Mouse (Mus musculus) liver, postnatal 0 days (tissue): ENCODE results near the gene Fgfr4. TPM values are rescaled to one million over a fixed set of nuclear protein-coding genes. Genes with fewer than 3 reads are reported as not detected.

Source experiments
- ATAC-seq: fragments of 200-750 bp; cut with Nextera tagmentation; 2 replicates; pipeline ENCODE4 v1.8.0; 2017; ENCODE audit warnings: mild to moderate bottlenecking, moderate library complexity
- DNase-seq: peaks from one replicate; pipeline ENCODE4 v3.0.0-alpha.2; 2016
- H3K27ac ChIP-seq: fragments of 300-500 bp; sonication (generic); 2 replicates; pipeline ENCODE4 v1.5.1; 2014; ENCODE audit warnings: antibody characterized with exemption, moderate library complexity, mild to moderate bottlenecking, low read depth
- H3K27me3 ChIP-seq: fragments of 300-500 bp; sonication (generic); 2 replicates; pipeline ENCODE4 v1.6.1; 2014; ENCODE audit warnings: low read length, control low read depth, mixed read lengths; ENCODE audit not compliant: insufficient read depth
- H3K36me3 ChIP-seq: fragments of 300-500 bp; sonication (generic); replicated peaks from 2 replicates; pipeline ENCODE4 v1.6.1; 2014; ENCODE audit warnings: mild to moderate bottlenecking, control low read depth, low read length, moderate library complexity, mixed read lengths; ENCODE audit not compliant: insufficient read depth
- H3K4me1 ChIP-seq: fragments of 300-500 bp; sonication (generic); 2 replicates; pipeline ENCODE4 v1.6.1; 2014; ENCODE audit warnings: antibody characterized with exemption, mild to moderate bottlenecking, control low read depth; ENCODE audit not compliant: insufficient read depth
- H3K4me2 ChIP-seq: fragments of 300-500 bp; sonication (generic); 2 replicates; pipeline ENCODE4 v1.6.1; 2014; ENCODE audit warnings: low read depth, mild to moderate bottlenecking, low read length, moderate library complexity, mixed read lengths
- H3K4me3 ChIP-seq: fragments of 300-500 bp; sonication (generic); 2 replicates; pipeline ENCODE4 v1.5.1; 2014; ENCODE audit warnings: low read depth, low read length
- H3K9ac ChIP-seq: fragments of 300-500 bp; sonication (generic); replicated peaks from 2 replicates; pipeline ENCODE4 v1.6.1; 2014; ENCODE audit warnings: mild to moderate bottlenecking, moderate library complexity
- H3K9me3 ChIP-seq: fragments of 300-500 bp; sonication (generic); 2 replicates; pipeline ENCODE4 v1.6.1; 2016; ENCODE audit warnings: mild to moderate bottlenecking, control low read depth, low read length, mixed read lengths
- CTCF ChIP-seq: sonication (generic); IDR thresholded peaks from 2 replicates; pipeline ENCODE4 v1.5.1; 2016; ENCODE audit warnings: antibody characterized with exemption, low read depth
- EP300 ChIP-seq: IDR thresholded peaks from 2 replicates; pipeline ENCODE4 v1.6.1; 2016; ENCODE audit warnings: antibody characterized with exemption, low read depth, mild to moderate bottlenecking
- WGBS: fragments of 180-500 bp; shearing (Covaris S2); extraction: QIAGEN DNeasy Blood & Tissue Kit; methylation state at CpG from one replicate; pipeline ENCODE4 v1.1.7; 2014; ENCODE audit not compliant: insufficient replicate concordance; 5-methylcytosine and 5-hydroxymethylcytosine counted together
- polyA plus RNA-seq: library from polyadenylated mRNA; unstranded; fragments of >200 nt; fragmentation: Nextera tagmentation; extraction: Ambion mirVana; gene quantifications from 2 replicates; pipeline ENCODE4 v1.2.1, GENCODE M21; 2015

The Fgfr4 gene
- polyA plus RNA-seq, 1 experiment from 2014 or later: 5.1 TPM

GRCm38 (mm10) chr13:55211221-55212010, 59.0 kb downstream of the Fgfr4 start:
- Histone ChIP-seq H3K27me3 (no peaks in the 10 kb centered on the region), H3K4me2 (peak overlapping the region; percentile 74), H3K27ac (peak overlapping the region; percentile 98), H3K9ac (peak overlapping the region; percentile 94), H3K36me3 (peaks cover 21% of the 10 kb centered on the region), H3K4me1 (peaks cover 44% of the 10 kb centered on the region), H3K9me3 (no peaks in the 10 kb centered on the region), H3K4me3 (peak overlapping the region; percentile 79)
- TF ChIP-seq CTCF (no peak), EP300 (no peak)
- 4% methylated on average over 42 of the region's 93 CpGs for WGBS
- ATAC-seq (peak; percentile 81), DNase-seq (peak; percentile 94)

GRCm38 (mm10) chr13:55212011-55212360, 59.5 kb downstream of the Fgfr4 start:
- Histone ChIP-seq H3K27me3 (no peaks in the 10 kb centered on the region), H3K9me3 (no peaks in the 10 kb centered on the region), H3K4me3 (peak overlapping the region; percentile 79), H3K27ac (peak overlapping the region; percentile 98), H3K36me3 (peaks cover 24% of the 10 kb centered on the region), H3K9ac (peak overlapping the region; percentile 94), H3K4me2 (peak overlapping the region; percentile 74), H3K4me1 (peaks cover 46% of the 10 kb centered on the region)
- peak; percentile 36 for ATAC-seq
- TF ChIP-seq EP300 (no peak), CTCF (no peak)
- 0% methylated on average over 5 of the region's 32 CpGs for whole genome bisulfite sequencing
- DNase-seq: no peak

GRCm38 (mm10) chr13:55212361-55213137, 60.1 kb downstream of the Fgfr4 start:
- peaks cover 24% of the 10 kb centered on the region for H3K36me3 ChIP-seq
- under 1% methylated on average over 52 of the region's 58 CpGs for WGBS
- ATAC-seq (peak; percentile 2; the same call in 1 of the 2 replicates), DNase-seq (peak; percentile 74)
- peak overlapping the region; percentile 98 for H3K27ac ChIP-seq
- H3K9me3 ChIP-seq: no peaks in the 10 kb centered on the region
- peak overlapping the region; percentile 79 for H3K4me3 ChIP-seq
- no peak for TF ChIP-seq EP300
- no peak for TF ChIP-seq CTCF
- no peaks in the 10 kb centered on the region for H3K27me3 ChIP-seq
- H3K9ac ChIP-seq: peak overlapping the region; percentile 94
- H3K4me2 ChIP-seq: peak overlapping the region; percentile 74
- peaks cover 46% of the 10 kb centered on the region for H3K4me1 ChIP-seq

GRCm38 (mm10) chr13:55213138-55213806, 60.8 kb downstream of the Fgfr4 start:
- no peak for ATAC-seq
- Histone ChIP-seq H3K36me3 (peaks cover 32% of the 10 kb centered on the region), H3K4me1 (peaks cover 52% of the 10 kb centered on the region), H3K4me3 (peak overlapping the region; percentile 79), H3K9ac (peak overlapping the region; percentile 94), H3K4me2 (peak overlapping the region; percentile 74), H3K27ac (peak overlapping the region; percentile 98), H3K9me3 (no peaks in the 10 kb centered on the region), H3K27me3 (no peaks in the 10 kb centered on the region)
- no peak for TF ChIP-seq CTCF
- no peak for TF ChIP-seq EP300
- WGBS: 66% methylated on average over 10 of the region's 10 CpGs
- DNase-seq: no peak

Other genes with a start within 250 kb of the Fgfr4 start
- gene Unc5a, start 203.2 kb upstream of the Fgfr4 start, polyA plus RNA-seq: 0.55 and 0.56 TPM in 2 replicates
- 5.2 and 6.5 TPM in 2 replicates for gene Hk3, start 131.3 kb upstream of the Fgfr4 start, polyA plus RNA-seq
- 12.1 TPM in 2 replicates for gene Uimc1, start 52.3 kb upstream of the Fgfr4 start, polyA plus RNA-seq
- 3.0 and 3.6 TPM in 2 replicates for gene Zfp346, start 47.3 kb upstream of the Fgfr4 start, polyA plus RNA-seq
- gene Gm17617, start 19.1 kb upstream of the Fgfr4 start, polyA plus RNA-seq: not detected in 2 replicates
- gene Nsd1, start 57.1 kb downstream of the Fgfr4 start, polyA plus RNA-seq: 18.6 and 20.6 TPM in 2 replicates
- gene Prelid1, start 167.9 kb downstream of the Fgfr4 start, polyA plus RNA-seq: 196 and 213 TPM in 2 replicates
- gene Rab24, start 169.3 kb downstream of the Fgfr4 start, polyA plus RNA-seq: 38.7 and 39.6 TPM in 2 replicates
- gene Mxd3, start 177.2 kb downstream of the Fgfr4 start, polyA plus RNA-seq: 14.0 and 15.9 TPM in 2 replicates
- 50.5 and 56.0 TPM in 2 replicates for gene Lman2, start 210.1 kb downstream of the Fgfr4 start, polyA plus RNA-seq
- 2.8 and 3.1 TPM in 2 replicates for gene Rgs14, start 217.1 kb downstream of the Fgfr4 start, polyA plus RNA-seq
- gene Slc34a1, start 245.5 kb downstream of the Fgfr4 start, polyA plus RNA-seq: not detected in 2 replicates